Mouse (Mus musculus): ENCODE results near the gene Nmt2. TPM values are rescaled to one million over a fixed set of nuclear protein-coding genes. Genes with fewer than 3 reads are reported as not detected.

Gene Nmt2
- 13.2 and 16.4 TPM in 2 replicates for total RNA-seq (2014; rRNA removed)
- 5.1 and 5.4 TPM in 2 replicates for polyA plus RNA-seq (2012; rRNA removed)

DNA sequence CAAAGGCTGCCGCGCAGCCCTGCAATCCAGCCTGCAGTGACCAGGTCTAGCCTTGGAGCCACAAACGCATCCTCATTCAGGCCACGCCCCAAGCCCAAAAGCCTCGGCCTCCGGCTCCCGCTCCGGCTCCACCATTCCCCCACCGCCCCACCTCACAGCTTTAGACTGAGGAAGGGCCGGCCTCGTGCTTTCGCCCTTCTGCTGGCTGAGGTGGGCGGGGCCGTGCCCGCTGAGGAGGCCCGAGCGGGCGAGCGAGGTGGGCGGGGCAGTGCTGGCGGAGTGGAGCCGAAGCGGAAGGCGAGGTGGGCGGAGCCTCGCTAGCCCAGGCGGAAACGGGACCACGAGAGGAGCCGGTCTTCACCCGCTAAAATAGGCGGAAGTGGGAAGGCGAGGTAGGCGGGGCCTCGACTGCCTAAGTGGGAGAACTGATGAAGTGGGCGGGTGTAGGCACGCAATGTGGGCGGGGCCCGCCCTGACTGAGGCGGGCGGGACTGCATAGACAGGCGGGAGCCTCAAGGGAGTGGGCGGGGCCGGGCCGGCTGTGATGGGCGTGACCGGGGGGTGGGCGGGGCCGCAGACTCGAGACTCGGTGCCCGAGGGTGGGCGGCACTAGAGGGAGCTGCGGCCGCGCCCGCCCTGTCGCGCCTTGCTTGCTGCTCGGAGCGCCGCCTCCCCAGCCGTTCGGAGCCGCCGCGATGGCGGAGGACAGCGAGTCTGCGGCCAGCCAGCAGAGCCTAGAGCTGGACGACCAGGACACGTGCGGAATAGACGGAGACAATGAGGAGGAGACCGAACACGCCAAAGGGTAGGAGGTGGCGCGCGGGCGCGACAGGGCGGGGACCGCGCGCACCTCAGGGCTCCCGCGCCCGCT, at the start of gene Nmt2:
TSS of gene Nmt2 (plus strand) at position 611 of the 871 bp plus-strand sequence.
- H3K79me2 ChIP-seq (ENCODE audit: control insufficient read depth, insufficient read depth, low read length): no peaks in the 10 kb centered on the region; the same call in 1 of the 2 replicates
- DNase-seq (ENCODE audit: extremely low read depth, low read depth, low spot score): peak; percentile 97
- H3K36me3 ChIP-seq (ENCODE audit: control insufficient read depth, insufficient read depth, low read length): no peaks in the 10 kb centered on the region
- peak within 1 kb of the TSS; percentile 76 for H3K4me3 ChIP-seq (ENCODE audit: insufficient read depth, low read depth, low read length)
- peak within 1 kb of the TSS; percentile 84 for H3K9ac ChIP-seq (ENCODE audit: low read depth, low read length)
- under 1% methylated on average over 86 of the region's 88 CpGs for WGBS
- peaks cover 3% of the 10 kb centered on the region; the same call in 1 of the 2 replicates for H3K4me1 ChIP-seq (ENCODE audit: control insufficient read depth, insufficient read depth, low read length)
- peak within 1 kb of the TSS; percentile 57 for H3K27ac ChIP-seq (replicated peaks; ENCODE audit: insufficient read depth, low read depth, low read length)
- H3K27me3 ChIP-seq (ENCODE audit: control insufficient read depth, insufficient read depth, low read length): no peaks in the 10 kb centered on the region
- TF ChIP-seq CTCF (IDR thresholded peaks at IDR 0.05; ENCODE audit: low read depth, low read length) (no peak), POLR2A (IDR thresholded peaks at IDR 0.05; ENCODE audit: extremely low read depth, insufficient read depth, low read length) (peak; percentile 92)

DNA sequence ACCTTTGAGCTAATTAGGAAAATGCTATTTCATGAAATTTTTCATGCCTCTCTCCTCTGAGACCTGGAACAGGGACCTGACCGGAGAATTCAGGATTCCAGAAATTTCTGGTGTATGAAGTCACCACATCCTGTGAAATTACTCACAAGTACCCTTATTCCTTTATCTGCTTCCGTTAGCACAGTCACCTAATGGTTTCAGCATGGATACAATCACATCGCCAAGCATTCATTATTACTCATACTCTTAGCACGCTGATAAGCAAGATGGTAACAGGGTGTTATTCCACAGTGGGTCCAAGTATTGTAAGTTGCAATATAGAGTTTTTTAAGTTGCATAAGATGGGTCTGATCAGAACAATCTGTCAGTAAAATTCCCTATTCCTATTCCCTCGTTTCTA, 44.8 kb upstream of the Nmt2 start:
- no peak overlapping the region for H3K27ac ChIP-seq (replicated peaks; ENCODE audit: insufficient read depth, low read depth, low read length)
- no peak overlapping the region for H3K9ac ChIP-seq (ENCODE audit: low read depth, low read length)
- no peaks in the 10 kb centered on the region for H3K36me3 ChIP-seq (ENCODE audit: control insufficient read depth, insufficient read depth, low read length)
- 73% methylated on average over 5 of the region's 5 CpGs for WGBS
- no peaks in the 10 kb centered on the region for H3K27me3 ChIP-seq (ENCODE audit: control insufficient read depth, insufficient read depth, low read length)
- no peaks in the 10 kb centered on the region for H3K4me1 ChIP-seq (ENCODE audit: control insufficient read depth, insufficient read depth, low read length)
- no peaks in the 10 kb centered on the region for H3K79me2 ChIP-seq (ENCODE audit: control insufficient read depth, insufficient read depth, low read length)
- TF ChIP-seq CTCF (IDR thresholded peaks at IDR 0.05; ENCODE audit: low read depth, low read length) (no peak), POLR2A (IDR thresholded peaks at IDR 0.05; ENCODE audit: extremely low read depth, insufficient read depth, low read length) (no peak)
- no peak overlapping the region for H3K4me3 ChIP-seq (ENCODE audit: insufficient read depth, low read depth, low read length)
- no peak for DNase-seq (ENCODE audit: extremely low read depth, low read depth, low spot score)

DNA sequence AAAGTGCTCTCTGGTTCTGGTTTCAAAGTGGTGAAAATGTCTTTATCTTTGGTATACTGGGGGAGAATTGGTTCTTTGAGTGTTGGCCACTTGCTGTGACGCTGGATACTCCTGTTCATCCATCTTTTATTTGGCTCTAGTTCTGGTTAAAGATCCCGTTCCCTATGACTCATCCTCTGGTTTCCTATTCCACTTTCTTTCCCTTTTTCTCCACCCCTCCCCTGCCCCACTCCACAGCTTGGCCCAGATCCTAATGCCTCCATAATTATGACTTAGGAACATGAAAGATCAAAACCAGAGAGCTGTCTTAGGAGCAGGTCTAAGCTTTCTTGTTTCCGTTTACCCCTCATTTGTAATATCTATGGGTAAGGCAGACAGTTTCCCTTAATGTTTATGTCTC, 39.8 kb upstream of the Nmt2 start:
- 72% methylated on average over 3 of the region's 3 CpGs for WGBS
- Histone ChIP-seq H3K36me3 (ENCODE audit: control insufficient read depth, insufficient read depth, low read length) (no peaks in the 10 kb centered on the region), H3K4me1 (ENCODE audit: control insufficient read depth, insufficient read depth, low read length) (no peaks in the 10 kb centered on the region), H3K79me2 (ENCODE audit: control insufficient read depth, insufficient read depth, low read length) (no peaks in the 10 kb centered on the region), H3K27me3 (ENCODE audit: control insufficient read depth, insufficient read depth, low read length) (no peaks in the 10 kb centered on the region), H3K9ac (ENCODE audit: low read depth, low read length) (no peak overlapping the region), H3K27ac (replicated peaks; ENCODE audit: insufficient read depth, low read depth, low read length) (no peak overlapping the region), H3K4me3 (ENCODE audit: insufficient read depth, low read depth, low read length) (no peak overlapping the region)
- TF ChIP-seq CTCF (IDR thresholded peaks at IDR 0.05; ENCODE audit: low read depth, low read length) (no peak), POLR2A (IDR thresholded peaks at IDR 0.05; ENCODE audit: extremely low read depth, insufficient read depth, low read length) (no peak)
- no peak for DNase-seq (ENCODE audit: extremely low read depth, low read depth, low spot score)

DNA sequence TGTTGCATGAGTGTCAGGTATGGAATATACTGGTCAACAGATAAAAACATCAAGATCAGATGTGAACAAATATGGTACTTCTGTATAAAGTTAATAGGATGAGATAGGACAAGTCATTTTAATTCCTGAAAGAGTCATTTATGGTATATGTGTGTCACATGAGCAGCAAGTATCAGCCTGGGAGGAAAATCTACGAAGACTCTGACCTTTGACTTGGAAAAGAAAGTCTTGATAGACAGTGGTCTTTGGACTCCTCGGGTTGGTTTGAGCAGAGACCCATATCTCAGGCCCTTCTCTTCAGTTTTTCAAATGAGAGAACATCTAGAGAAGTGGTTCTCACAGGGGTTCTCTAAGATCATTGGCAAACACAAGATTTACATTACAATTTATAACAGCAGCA, 32.7 kb upstream of the Nmt2 start:
- Histone ChIP-seq H3K27ac (replicated peaks; ENCODE audit: insufficient read depth, low read depth, low read length) (no peak overlapping the region), H3K27me3 (ENCODE audit: control insufficient read depth, insufficient read depth, low read length) (no peaks in the 10 kb centered on the region), H3K79me2 (ENCODE audit: control insufficient read depth, insufficient read depth, low read length) (no peaks in the 10 kb centered on the region), H3K9ac (ENCODE audit: low read depth, low read length) (no peak overlapping the region), H3K36me3 (ENCODE audit: control insufficient read depth, insufficient read depth, low read length) (no peaks in the 10 kb centered on the region), H3K4me1 (ENCODE audit: control insufficient read depth, insufficient read depth, low read length) (no peaks in the 10 kb centered on the region), H3K4me3 (ENCODE audit: insufficient read depth, low read depth, low read length) (no peak overlapping the region)
- DNase-seq (ENCODE audit: extremely low read depth, low read depth, low spot score): no peak
- no peak for TF ChIP-seq POLR2A (IDR thresholded peaks at IDR 0.05; ENCODE audit: extremely low read depth, insufficient read depth, low read length)
- TF ChIP-seq CTCF (IDR thresholded peaks at IDR 0.05; ENCODE audit: low read depth, low read length): no peak
- WGBS: 69% methylated on average over 2 of the region's 2 CpGs

DNA sequence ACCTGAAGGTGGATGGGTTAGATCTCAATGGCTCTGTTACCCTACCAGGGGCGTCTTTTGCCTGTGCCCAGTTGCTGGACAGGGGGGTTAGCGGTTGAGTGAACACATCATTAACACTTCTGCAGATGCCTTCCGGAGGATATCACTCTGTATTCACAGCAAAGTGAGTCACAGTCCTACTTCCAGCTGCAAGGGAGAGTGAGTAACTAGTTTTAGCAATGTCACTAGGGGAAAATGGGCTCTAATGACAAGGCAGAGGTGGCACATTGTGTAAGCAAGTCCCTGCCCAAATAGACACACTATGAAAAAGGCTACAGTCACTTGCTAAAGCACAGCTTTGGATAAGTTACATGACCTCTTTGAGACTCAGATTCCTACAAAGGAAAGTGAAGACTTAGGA, 17.5 kb upstream of the Nmt2 start:
- no peak overlapping the region for H3K9ac ChIP-seq (ENCODE audit: low read depth, low read length)
- no peaks in the 10 kb centered on the region for H3K4me1 ChIP-seq (ENCODE audit: control insufficient read depth, insufficient read depth, low read length)
- TF ChIP-seq CTCF (IDR thresholded peaks at IDR 0.05; ENCODE audit: low read depth, low read length) (no peak), POLR2A (IDR thresholded peaks at IDR 0.05; ENCODE audit: extremely low read depth, insufficient read depth, low read length) (no peak)
- no peaks in the 10 kb centered on the region for H3K27me3 ChIP-seq (ENCODE audit: control insufficient read depth, insufficient read depth, low read length)
- H3K27ac ChIP-seq (replicated peaks; ENCODE audit: insufficient read depth, low read depth, low read length): no peak overlapping the region
- DNase-seq (ENCODE audit: extremely low read depth, low read depth, low spot score): no peak
- H3K79me2 ChIP-seq (ENCODE audit: control insufficient read depth, insufficient read depth, low read length): no peaks in the 10 kb centered on the region
- WGBS: 90% methylated on average over 3 of the region's 3 CpGs
- no peak overlapping the region for H3K4me3 ChIP-seq (ENCODE audit: insufficient read depth, low read depth, low read length)
- H3K36me3 ChIP-seq (ENCODE audit: control insufficient read depth, insufficient read depth, low read length): no peaks in the 10 kb centered on the region

DNA sequence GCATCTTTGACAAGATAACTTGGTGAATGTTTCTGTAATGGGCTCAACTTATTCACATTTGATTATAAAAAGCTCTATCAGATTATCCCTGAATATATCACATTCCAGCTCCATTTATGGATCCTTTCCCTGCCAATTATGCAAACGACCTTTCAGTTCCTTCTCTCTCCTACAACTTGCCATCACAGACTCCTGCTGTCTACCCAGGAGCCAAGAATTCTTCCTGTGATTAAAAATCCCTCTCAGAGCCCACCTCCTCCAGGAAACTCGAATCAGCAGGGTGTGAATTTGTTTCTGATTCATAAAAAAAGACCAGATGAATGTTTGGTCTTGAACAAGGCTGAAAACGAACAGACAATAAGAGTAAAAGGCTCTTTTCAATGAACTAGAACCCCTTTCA, 16.1 kb upstream of the Nmt2 start:
- no peak overlapping the region for H3K9ac ChIP-seq (ENCODE audit: low read depth, low read length)
- DNase-seq (ENCODE audit: extremely low read depth, low read depth, low spot score): no peak

More for the DNA sequence above, 16.1 kb upstream of the Nmt2 start:
- no peak overlapping the region for H3K27ac ChIP-seq (replicated peaks; ENCODE audit: insufficient read depth, low read depth, low read length)
- TF ChIP-seq POLR2A (IDR thresholded peaks at IDR 0.05; ENCODE audit: extremely low read depth, insufficient read depth, low read length) (no peak), CTCF (IDR thresholded peaks at IDR 0.05; ENCODE audit: low read depth, low read length) (no peak)
- H3K36me3 ChIP-seq (ENCODE audit: control insufficient read depth, insufficient read depth, low read length): no peaks in the 10 kb centered on the region
- no peaks in the 10 kb centered on the region for H3K27me3 ChIP-seq (ENCODE audit: control insufficient read depth, insufficient read depth, low read length)
- H3K4me1 ChIP-seq (ENCODE audit: control insufficient read depth, insufficient read depth, low read length): no peaks in the 10 kb centered on the region
- no peak overlapping the region for H3K4me3 ChIP-seq (ENCODE audit: insufficient read depth, low read depth, low read length)
- no peaks in the 10 kb centered on the region for H3K79me2 ChIP-seq (ENCODE audit: control insufficient read depth, insufficient read depth, low read length)
- WGBS: 35% methylated on average over 3 of the region's 3 CpGs
